Mouse (Mus musculus): ENCODE measurements around the gene Pde8b. TPM values are rescaled to one million over a fixed set of nuclear protein-coding genes. Genes with fewer than 3 reads are reported as not detected.

The Pde8b gene
- polyA plus RNA-seq, 1 experiment from 2014 or later, result 3.6 TPM

DNA sequence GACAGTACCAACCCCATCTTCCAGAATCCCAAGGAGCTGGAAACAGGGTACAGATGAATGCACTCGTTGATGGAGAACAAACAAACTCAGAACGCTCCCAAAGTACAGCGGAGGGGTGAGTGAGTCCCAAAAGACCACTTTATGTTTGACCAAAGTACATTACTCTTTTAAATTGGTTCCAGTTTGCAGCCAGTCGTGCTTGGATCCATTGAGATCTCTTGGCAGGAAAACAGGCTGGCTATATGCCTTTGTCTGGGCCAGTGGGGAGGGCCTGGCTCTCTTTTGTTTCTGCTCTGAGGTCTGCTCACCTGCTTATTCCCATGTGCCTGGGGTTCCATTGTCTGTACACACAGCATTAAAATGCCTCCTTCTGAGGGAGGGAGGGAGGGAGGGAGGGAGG, 118.3 kb downstream of the Pde8b start:
- Histone ChIP-seq H3K27me3 (replicated peaks; ENCODE audit: control insufficient read depth, insufficient read depth, low read length) (no peaks in the 10 kb centered on the region), H3K9ac (ENCODE audit: low read length) (no peak overlapping the region), H3K27ac (ENCODE audit: low read depth, low read length) (no peak overlapping the region), H3K36me3 (ENCODE audit: control insufficient read depth, insufficient read depth, low read length) (no peaks in the 10 kb centered on the region), H3K9me3 (replicated peaks; ENCODE audit: control insufficient read depth, low read length) (no peaks in the 10 kb centered on the region), H3K4me3 (ENCODE audit: low read depth, low read length) (no peak overlapping the region), H3K4me2 (ENCODE audit: low read length) (no peak overlapping the region), H3K4me1 (ENCODE audit: control insufficient read depth, insufficient read depth, low read length) (no peaks in the 10 kb centered on the region)
- DNase-seq (ENCODE audit: low spot score) (peak; percentile 25), ATAC-seq (no peak)
- WGBS, result 26% methylated on average over 4 of the region's 4 CpGs

- H3K27ac ChIP-seq (ENCODE audit: low read depth, low read length), result no peak overlapping the region
- ATAC-seq, result no peak
- 58% methylated on average over 1 of the region's 1 CpGs for WGBS
- no peak overlapping the region for H3K9ac ChIP-seq (ENCODE audit: low read length)
- H3K9me3 ChIP-seq (replicated peaks; ENCODE audit: control insufficient read depth, low read length), result no peaks in the 10 kb centered on the region
- no peak overlapping the region for H3K4me2 ChIP-seq (ENCODE audit: low read length)
- no peaks in the 10 kb centered on the region for H3K4me1 ChIP-seq (ENCODE audit: control insufficient read depth, insufficient read depth, low read length)
- no peak overlapping the region for H3K4me3 ChIP-seq (ENCODE audit: low read depth, low read length)
- no peak for DNase-seq (ENCODE audit: low spot score)
- H3K27me3 ChIP-seq (replicated peaks; ENCODE audit: control insufficient read depth, insufficient read depth, low read length), result no peaks in the 10 kb centered on the region
- H3K36me3 ChIP-seq (ENCODE audit: control insufficient read depth, insufficient read depth, low read length), result no peaks in the 10 kb centered on the region
Measured at GRCm38 (mm10) chr13:95131041-95131440, 119.1 kb downstream of the Pde8b start.

GRCm38 (mm10) chr13:95127288-95127687, 122.8 kb downstream of the Pde8b start:
- no peak overlapping the region for H3K27ac ChIP-seq (ENCODE audit: low read depth, low read length)
- ATAC-seq, result no peak
- WGBS, result 89% methylated on average over 10 of the region's 10 CpGs
- no peaks in the 10 kb centered on the region for H3K27me3 ChIP-seq (replicated peaks; ENCODE audit: control insufficient read depth, insufficient read depth, low read length)
- no peak overlapping the region for H3K9ac ChIP-seq (ENCODE audit: low read length)
- DNase-seq (ENCODE audit: low spot score), result no peak
- H3K4me3 ChIP-seq (ENCODE audit: low read depth, low read length), result no peak overlapping the region
- H3K4me2 ChIP-seq (ENCODE audit: low read length), result no peak overlapping the region
- no peaks in the 10 kb centered on the region for H3K9me3 ChIP-seq (replicated peaks; ENCODE audit: control insufficient read depth, low read length)
- no peaks in the 10 kb centered on the region for H3K36me3 ChIP-seq (ENCODE audit: control insufficient read depth, insufficient read depth, low read length)
- no peaks in the 10 kb centered on the region for H3K4me1 ChIP-seq (ENCODE audit: control insufficient read depth, insufficient read depth, low read length)

DNA sequence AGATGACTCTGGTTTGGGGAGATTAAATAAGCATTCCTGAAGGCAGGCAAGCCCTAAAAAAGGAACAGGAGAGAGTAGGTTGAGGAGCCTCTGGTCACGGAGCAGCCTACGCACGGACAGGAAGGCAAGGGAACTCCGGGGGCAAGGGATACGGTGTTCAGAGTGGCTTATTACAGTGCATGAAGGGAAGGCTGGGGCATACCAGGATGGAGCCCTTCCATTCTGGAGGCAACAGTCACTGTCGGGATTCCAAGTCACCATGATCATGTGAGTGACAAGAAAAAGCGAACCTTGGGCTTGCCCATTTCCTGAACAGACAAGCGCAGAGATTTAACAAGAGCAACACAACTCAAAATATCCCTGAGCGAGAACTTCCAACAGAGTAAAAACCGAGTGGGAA, 123.3 kb downstream of the Pde8b start:
- DNase-seq (ENCODE audit: low spot score) (no peak), ATAC-seq (no peak)
- Histone ChIP-seq H3K4me2 (ENCODE audit: low read length) (no peak overlapping the region), H3K36me3 (ENCODE audit: control insufficient read depth, insufficient read depth, low read length) (no peaks in the 10 kb centered on the region), H3K4me3 (ENCODE audit: low read depth, low read length) (no peak overlapping the region), H3K4me1 (ENCODE audit: control insufficient read depth, insufficient read depth, low read length) (no peaks in the 10 kb centered on the region), H3K27ac (ENCODE audit: low read depth, low read length) (no peak overlapping the region), H3K9me3 (replicated peaks; ENCODE audit: control insufficient read depth, low read length) (no peaks in the 10 kb centered on the region), H3K9ac (ENCODE audit: low read length) (no peak overlapping the region), H3K27me3 (replicated peaks; ENCODE audit: control insufficient read depth, insufficient read depth, low read length) (no peaks in the 10 kb centered on the region)
- 92% methylated on average over 10 of the region's 10 CpGs for WGBS

DNA sequence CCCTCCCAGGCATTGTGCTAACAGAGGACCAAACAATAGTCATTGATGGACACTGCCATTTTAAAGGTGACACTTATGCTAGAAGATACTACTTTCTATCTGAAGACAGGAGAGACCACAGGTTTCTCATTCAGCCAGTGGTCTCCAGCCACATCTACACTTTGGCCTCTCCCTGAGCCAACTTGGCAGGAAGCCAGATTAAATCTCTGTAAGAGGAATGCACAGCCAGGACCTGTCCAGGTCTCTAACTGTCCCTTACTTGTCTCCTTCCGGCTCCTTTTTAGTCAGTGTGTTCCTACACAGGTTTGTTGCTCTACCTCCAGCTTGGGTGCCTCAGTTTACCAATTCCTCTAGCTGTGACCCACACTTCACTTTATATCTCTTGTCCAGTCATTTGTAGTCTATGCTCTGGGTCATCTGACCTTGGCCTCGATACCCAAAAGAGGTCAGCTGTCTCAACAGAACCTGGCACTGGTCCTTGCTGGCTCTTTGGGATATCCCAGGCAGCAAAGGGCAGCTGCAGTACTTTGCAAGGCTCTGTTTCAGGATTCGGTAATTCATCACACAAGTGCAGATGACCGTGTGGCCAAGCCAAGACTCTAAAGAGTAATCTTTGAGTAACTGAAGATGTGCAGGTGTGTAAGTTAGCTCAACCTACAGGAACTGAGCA, 124.5 kb downstream of the Pde8b start:
- Histone ChIP-seq H3K36me3 (ENCODE audit: control insufficient read depth, insufficient read depth, low read length) (no peaks in the 10 kb centered on the region), H3K4me2 (ENCODE audit: low read length) (no peak overlapping the region), H3K9ac (ENCODE audit: low read length) (no peak overlapping the region), H3K27me3 (replicated peaks; ENCODE audit: control insufficient read depth, insufficient read depth, low read length) (no peaks in the 10 kb centered on the region), H3K4me3 (ENCODE audit: low read depth, low read length) (no peak overlapping the region), H3K4me1 (ENCODE audit: control insufficient read depth, insufficient read depth, low read length) (no peaks in the 10 kb centered on the region), H3K9me3 (replicated peaks; ENCODE audit: control insufficient read depth, low read length) (no peaks in the 10 kb centered on the region), H3K27ac (ENCODE audit: low read depth, low read length) (no peak overlapping the region)
- ATAC-seq, result no peak
- WGBS, result 92% methylated on average over 4 of the region's 4 CpGs
- DNase-seq (ENCODE audit: low spot score), result no peak

DNA sequence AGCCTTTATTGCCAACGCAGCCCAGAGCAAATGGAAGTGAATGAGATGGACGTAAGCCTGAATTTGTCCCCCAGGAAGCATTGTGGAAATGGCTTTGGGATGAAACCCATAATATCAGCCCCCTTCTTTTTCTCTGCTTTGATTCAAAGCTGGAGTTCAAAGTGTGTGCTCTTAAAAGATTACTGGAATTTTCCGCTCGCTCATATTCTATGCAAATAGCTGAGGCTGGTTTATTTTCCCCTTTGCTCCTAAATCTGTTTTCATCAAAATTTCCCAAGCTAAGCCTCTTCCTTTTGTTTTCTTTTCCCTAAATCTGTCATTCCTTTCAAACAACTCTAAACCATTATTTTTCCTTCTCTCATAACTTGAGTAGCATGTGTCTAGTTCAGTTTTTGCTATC, 129.6 kb downstream of the Pde8b start:
- Histone ChIP-seq H3K4me1 (ENCODE audit: control insufficient read depth, insufficient read depth, low read length) (no peaks in the 10 kb centered on the region), H3K4me3 (ENCODE audit: low read depth, low read length) (no peak overlapping the region), H3K36me3 (ENCODE audit: control insufficient read depth, insufficient read depth, low read length) (no peaks in the 10 kb centered on the region), H3K27me3 (replicated peaks; ENCODE audit: control insufficient read depth, insufficient read depth, low read length) (no peaks in the 10 kb centered on the region), H3K9ac (ENCODE audit: low read length) (no peak overlapping the region), H3K4me2 (ENCODE audit: low read length) (no peak overlapping the region), H3K9me3 (replicated peaks; ENCODE audit: control insufficient read depth, low read length) (no peaks in the 10 kb centered on the region), H3K27ac (ENCODE audit: low read depth, low read length) (no peak overlapping the region)
- 90% methylated on average over 4 of the region's 4 CpGs for WGBS
- ATAC-seq (no peak), DNase-seq (ENCODE audit: low spot score) (no peak)

DNA sequence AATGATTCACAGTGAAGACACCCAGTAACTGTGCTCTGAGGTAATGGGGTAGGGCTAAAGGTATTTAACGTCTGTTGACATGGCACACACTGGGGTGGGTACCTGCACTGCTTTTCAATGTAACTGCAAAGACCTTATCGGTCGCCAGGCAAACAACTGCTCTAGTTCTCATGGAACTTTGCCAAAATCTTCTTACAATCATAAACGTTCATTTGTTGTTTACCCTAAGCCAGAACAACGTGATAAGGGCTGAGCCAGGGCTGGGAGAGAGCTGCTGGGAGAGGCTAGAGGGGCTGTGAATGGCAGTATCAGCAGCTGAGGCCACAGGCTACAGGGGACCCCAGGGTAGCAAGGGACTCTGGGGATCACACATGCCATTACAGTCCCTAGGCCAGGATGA, 136.4 kb downstream of the Pde8b start:
- DNase-seq (ENCODE audit: low spot score) (peak; percentile 31), ATAC-seq (no peak)
- Histone ChIP-seq H3K27ac (ENCODE audit: low read depth, low read length) (no peak overlapping the region), H3K4me3 (ENCODE audit: low read depth, low read length) (no peak overlapping the region), H3K4me1 (ENCODE audit: control insufficient read depth, insufficient read depth, low read length) (no peaks in the 10 kb centered on the region), H3K9me3 (replicated peaks; ENCODE audit: control insufficient read depth, low read length) (no peaks in the 10 kb centered on the region), H3K27me3 (replicated peaks; ENCODE audit: control insufficient read depth, insufficient read depth, low read length) (no peaks in the 10 kb centered on the region), H3K4me2 (ENCODE audit: low read length) (no peak overlapping the region), H3K9ac (ENCODE audit: low read length) (no peak overlapping the region), H3K36me3 (ENCODE audit: control insufficient read depth, insufficient read depth, low read length) (no peaks in the 10 kb centered on the region)
- 50% methylated on average over 5 of the region's 5 CpGs for WGBS

- Histone ChIP-seq H3K27me3 (replicated peaks; ENCODE audit: control insufficient read depth, insufficient read depth, low read length) (no peaks in the 10 kb centered on the region), H3K36me3 (ENCODE audit: control insufficient read depth, insufficient read depth, low read length) (no peaks in the 10 kb centered on the region), H3K4me3 (ENCODE audit: low read depth, low read length) (no peak overlapping the region), H3K4me1 (ENCODE audit: control insufficient read depth, insufficient read depth, low read length) (no peaks in the 10 kb centered on the region), H3K9ac (ENCODE audit: low read length) (no peak overlapping the region), H3K9me3 (replicated peaks; ENCODE audit: control insufficient read depth, low read length) (no peaks in the 10 kb centered on the region), H3K4me2 (ENCODE audit: low read length) (no peak overlapping the region), H3K27ac (ENCODE audit: low read depth, low read length) (no peak overlapping the region)
- DNase-seq (ENCODE audit: low spot score), result no peak
- no peak for ATAC-seq
- 84% methylated on average over 3 of the region's 3 CpGs for WGBS
Measured at GRCm38 (mm10) chr13:95109555-95109954, 140.6 kb downstream of the Pde8b start.

- WGBS, result 74% methylated on average over 7 of the region's 7 CpGs
- Histone ChIP-seq H3K4me2 (ENCODE audit: low read length) (no peak overlapping the region), H3K4me3 (ENCODE audit: low read depth, low read length) (no peak overlapping the region), H3K9me3 (replicated peaks; ENCODE audit: control insufficient read depth, low read length) (no peaks in the 10 kb centered on the region), H3K27ac (ENCODE audit: low read depth, low read length) (no peak overlapping the region), H3K36me3 (ENCODE audit: control insufficient read depth, insufficient read depth, low read length) (no peaks in the 10 kb centered on the region), H3K27me3 (replicated peaks; ENCODE audit: control insufficient read depth, insufficient read depth, low read length) (no peaks in the 10 kb centered on the region), H3K4me1 (ENCODE audit: control insufficient read depth, insufficient read depth, low read length) (no peaks in the 10 kb centered on the region), H3K9ac (ENCODE audit: low read length) (no peak overlapping the region)
- no peak for ATAC-seq
- DNase-seq (ENCODE audit: low spot score), result no peak
Measured at GRCm38 (mm10) chr13:95108035-95108434, 142.1 kb downstream of the Pde8b start.

Measured in forebrain, embryonic 14.5 days (tissue).